Mouse (Mus musculus) liver, embryonic 16.5 days (tissue): ENCODE results near the gene Otoa. TPM values are rescaled to one million over a fixed set of nuclear protein-coding genes. Genes with fewer than 3 reads are reported as not detected.

ENCODE experiments used
- ATAC-seq: fragments of 200-750 bp; cut with Nextera tagmentation; 2 replicates; pipeline ENCODE4 v1.8.0; 2017; ENCODE audit warnings: low read depth, mild to moderate bottlenecking, moderate number of reproducible peaks, moderate library complexity
- H3K27ac ChIP-seq: fragments of 300-500 bp; sonication (generic); 2 replicates; pipeline ENCODE4 v1.5.1; 2014; ENCODE audit warnings: mild to moderate bottlenecking, low read length
- H3K27me3 ChIP-seq: fragments of 300-500 bp; sonication (generic); 2 replicates; pipeline ENCODE4 v1.6.1; 2014; ENCODE audit warnings: low read depth, low read length, mixed read lengths; ENCODE audit not compliant: control insufficient read depth, insufficient read depth
- H3K36me3 ChIP-seq: fragments of 300-500 bp; sonication (generic); 2 replicates; pipeline ENCODE4 v1.6.1; 2014; ENCODE audit warnings: mild to moderate bottlenecking; ENCODE audit not compliant: control insufficient read depth, insufficient read depth
- H3K4me1 ChIP-seq: fragments of 300-500 bp; sonication (generic); 2 replicates; pipeline ENCODE4 v1.6.1; 2014; ENCODE audit warnings: low read depth, low read length, mixed read lengths; ENCODE audit not compliant: control insufficient read depth
- H3K4me2 ChIP-seq: fragments of 300-500 bp; sonication (generic); 2 replicates; pipeline ENCODE4 v1.6.1; 2014; ENCODE audit warnings: low read depth, low read length, mixed read lengths
- H3K4me3 ChIP-seq: fragments of 300-500 bp; sonication (generic); 2 replicates; pipeline ENCODE4 v1.5.1; 2014; ENCODE audit warnings: low read depth, mild to moderate bottlenecking, low read length
- H3K9ac ChIP-seq: fragments of 300-500 bp; sonication (generic); 2 replicates; pipeline ENCODE4 v1.6.1; 2014; ENCODE audit warnings: low read depth, low read length
- H3K9me3 ChIP-seq: fragments of 300-500 bp; sonication (generic); replicated peaks from 2 replicates; pipeline ENCODE4 v1.6.1; 2016; ENCODE audit warnings: low read length; ENCODE audit not compliant: control insufficient read depth
- WGBS: fragments of 180-500 bp; shearing (Covaris S2); extraction: QIAGEN DNeasy Blood & Tissue Kit; methylation state at CpG from one replicate; pipeline ENCODE4 v1.1.7; 2014; ENCODE audit not compliant: insufficient replicate concordance; 5-methylcytosine and 5-hydroxymethylcytosine counted together
- polyA plus RNA-seq: library from polyadenylated mRNA; unstranded; fragments of >200 nt; fragmentation: Nextera tagmentation; extraction: Ambion mirVana; gene quantifications from 2 replicates; pipeline ENCODE4 v1.2.1, GENCODE M21; 2015

Otoa gene
- polyA plus RNA-seq, 1 experiment from 2014 or later = 0.05 TPM

- Histone ChIP-seq H3K27ac (no peak overlapping the region), H3K27me3 (no peaks in the 10 kb centered on the region), H3K9me3 (no peaks in the 10 kb centered on the region), H3K4me3 (no peak overlapping the region), H3K4me1 (peaks cover 5% of the 10 kb centered on the region), H3K36me3 (no peaks in the 10 kb centered on the region), H3K4me2 (no peak overlapping the region), H3K9ac (no peak overlapping the region)
- no peak for ATAC-seq
- WGBS = 70% methylated on average over 6 of the region's 6 CpGs
Measured at GRCm38 (mm10) chr7:121045671-121046453, 35.6 kb upstream of the Otoa start.

GRCm38 (mm10) chr7:121047624-121048023 lies 33.8 kb upstream of the Otoa start:
- no peak overlapping the region for H3K27ac ChIP-seq
- H3K4me2 ChIP-seq = no peak overlapping the region
- peaks cover 4% of the 10 kb centered on the region for H3K4me1 ChIP-seq
- no peak for ATAC-seq
- WGBS = 88% methylated on average over 2 of the region's 2 CpGs
- H3K36me3 ChIP-seq = no peaks in the 10 kb centered on the region
- H3K27me3 ChIP-seq = no peaks in the 10 kb centered on the region
- no peak overlapping the region for H3K4me3 ChIP-seq
- H3K9ac ChIP-seq = no peak overlapping the region
- no peaks in the 10 kb centered on the region for H3K9me3 ChIP-seq

- Histone ChIP-seq H3K4me3 (no peak overlapping the region), H3K27me3 (no peaks in the 10 kb centered on the region), H3K9ac (no peak overlapping the region), H3K36me3 (peaks cover 6% of the 10 kb centered on the region; the same call in 1 of the 2 replicates), H3K9me3 (no peaks in the 10 kb centered on the region), H3K27ac (no peak overlapping the region), H3K4me2 (no peak overlapping the region), H3K4me1 (no peaks in the 10 kb centered on the region)
- WGBS = 83% methylated on average over 4 of the region's 4 CpGs
- no peak for ATAC-seq
Measured at GRCm38 (mm10) chr7:121053071-121053470, 28.4 kb upstream of the Otoa start.

GRCm38 (mm10) chr7:121059477-121060218 lies 21.8 kb upstream of the Otoa start:
- Histone ChIP-seq H3K4me2 (no peak overlapping the region), H3K4me1 (no peaks in the 10 kb centered on the region), H3K4me3 (no peak overlapping the region), H3K27me3 (no peaks in the 10 kb centered on the region), H3K36me3 (0 out of 2 replicates have a peak, but pooled peaks cover 5% of the 10 kb centered on the region), H3K27ac (no peak overlapping the region), H3K9me3 (no peaks in the 10 kb centered on the region), H3K9ac (no peak overlapping the region)
- ATAC-seq = no peak
- 67% methylated on average over 6 of the region's 6 CpGs for WGBS

- ATAC-seq = no peak
- H3K9ac ChIP-seq = no peak overlapping the region
- 45% methylated on average over 4 of the region's 4 CpGs for WGBS
Measured at GRCm38 (mm10) chr7:121064309-121064708, 17.1 kb upstream of the Otoa start.

GRCm38 (mm10) chr7:121071276-121071675 lies 10.2 kb upstream of the Otoa start:
- Histone ChIP-seq H3K27me3 (no peaks in the 10 kb centered on the region), H3K4me3 (no peak overlapping the region), H3K27ac (no peak overlapping the region), H3K9ac (no peak overlapping the region), H3K4me2 (peak overlapping the region; percentile 13; the same call in 1 of the 2 replicates), H3K4me1 (no peaks in the 10 kb centered on the region), H3K9me3 (no peaks in the 10 kb centered on the region), H3K36me3 (no peaks in the 10 kb centered on the region; the same call in 1 of the 2 replicates)
- no peak for ATAC-seq
- WGBS = 75% methylated on average over 4 of the region's 4 CpGs

More at GRCm38 (mm10) chr7:121064309-121064708, 17.1 kb upstream of the Otoa start:
- H3K27ac ChIP-seq = no peak overlapping the region
- no peaks in the 10 kb centered on the region for H3K9me3 ChIP-seq
- no peak overlapping the region for H3K4me2 ChIP-seq
- H3K36me3 ChIP-seq = no peaks in the 10 kb centered on the region; the same call in 1 of the 2 replicates
- no peak overlapping the region for H3K4me3 ChIP-seq
- H3K27me3 ChIP-seq = no peaks in the 10 kb centered on the region
- no peaks in the 10 kb centered on the region for H3K4me1 ChIP-seq

GRCm38 (mm10) chr7:121072506-121072905 lies 8.9 kb upstream of the Otoa start:
- no peaks in the 10 kb centered on the region; the same call in 1 of the 2 replicates for H3K36me3 ChIP-seq
- H3K4me1 ChIP-seq = no peaks in the 10 kb centered on the region
- no peak overlapping the region for H3K27ac ChIP-seq
- H3K4me2 ChIP-seq = no peak overlapping the region
- no peak overlapping the region for H3K9ac ChIP-seq
- H3K4me3 ChIP-seq = 0 out of 2 replicates have a peak overlapping the region, but pooled peaks have one; percentile 7
- no peaks in the 10 kb centered on the region for H3K27me3 ChIP-seq
- no peak for ATAC-seq
- 50% methylated on average over 5 of the region's 5 CpGs for WGBS
- H3K9me3 ChIP-seq = no peaks in the 10 kb centered on the region

- ATAC-seq = peak; percentile 14; the same call in 1 of the 2 replicates
- H3K9me3 ChIP-seq = no peaks in the 10 kb centered on the region
- H3K36me3 ChIP-seq = no peaks in the 10 kb centered on the region
- peak within 1 kb of the TSS; percentile 36 for H3K4me3 ChIP-seq
- peak within 1 kb of the TSS; percentile 31 for H3K27ac ChIP-seq
- WGBS = 51% methylated on average over 11 of the region's 11 CpGs
- no peaks in the 10 kb centered on the region for H3K4me1 ChIP-seq
- H3K9ac ChIP-seq = no peak within 1 kb of the TSS
- H3K4me2 ChIP-seq = peak within 1 kb of the TSS; percentile 2; the same call in 1 of the 2 replicates
- no peaks in the 10 kb centered on the region for H3K27me3 ChIP-seq
Measured at GRCm38 (mm10) chr7:121074281-121074680, 7.2 kb upstream of the Otoa start, which contains the start of gene Igsf6. Gene Igsf6 (minus strand): TSS chr7:121074572.
